Mouse (Mus musculus): Measurements from ENCODE around the gene Pigo.

GRCm38 (mm10) chr4:43036356-43036755 is 10.7 kb upstream of the Pigo start:
- TF ChIP-seq CTCF (IDR thresholded peaks at IDR 0.05; ENCODE audit: low read depth, low read length) (no peak), TAL1 (conservative IDR thresholded peaks at IDR 0.05; ENCODE audit: low read depth, low read length) (no peak), GATA1 (IDR thresholded peaks at IDR 0.05; ENCODE audit: borderline replicate concordance, low read length) (no peak)
